Mouse (Mus musculus): ENCODE data around the gene Vnn3. TPM values are rescaled to one million over a fixed set of nuclear protein-coding genes. Genes with fewer than 3 reads are reported as not detected.
A peak's percentile ranks its signal among the peaks of the same experiment; 100 is the strongest.

Vnn3 gene
- polyA plus RNA-seq (2015; fragmentation: Nextera tagmentation; extraction: Ambion mirVana), result 0.31 and 0.57 TPM in 2 replicates

DNA sequence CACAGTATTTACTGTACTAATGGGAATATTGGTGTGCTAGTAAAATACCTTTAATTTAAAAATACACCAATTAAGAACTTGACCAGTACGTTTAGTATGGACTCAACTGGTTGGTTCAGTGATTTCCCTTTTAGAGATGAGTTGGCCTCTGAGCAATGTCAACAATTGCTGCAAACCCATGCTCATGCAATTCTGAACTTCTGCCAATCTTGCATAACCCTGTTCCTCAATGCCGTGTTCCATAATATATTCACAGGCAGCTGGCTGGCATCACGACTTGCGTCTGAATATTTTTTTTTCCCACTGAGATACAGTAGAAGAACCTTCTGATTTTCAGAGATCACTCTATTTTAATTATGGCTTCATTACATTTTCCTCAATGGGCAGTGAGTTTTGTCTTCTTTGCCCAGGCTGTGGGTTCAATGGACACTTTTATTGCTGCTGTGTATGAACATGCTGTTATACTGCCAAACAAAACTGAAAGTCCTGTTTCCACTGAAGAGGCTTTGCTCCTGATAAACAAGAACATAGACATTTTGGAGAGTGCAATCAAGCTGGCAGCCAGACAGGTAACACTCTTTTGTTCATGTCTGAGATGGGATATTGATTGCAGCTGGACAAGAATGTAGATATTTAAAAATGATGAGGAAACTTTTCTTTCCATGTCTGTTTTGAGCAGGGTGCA, at the start of gene Vnn3:
Vnn3 (plus strand) TSS at position 235 of the 685 bp plus-strand sequence.
- Histone ChIP-seq H3K4me2 (ENCODE audit: low read depth, low read length) (no peak within 1 kb of the TSS), H3K36me3 (ENCODE audit: control insufficient read depth, insufficient read depth, low read length) (no peaks in the 10 kb centered on the region), H3K4me3 (replicated peaks; ENCODE audit: low read length) (no peak within 1 kb of the TSS), H3K27ac (ENCODE audit: low read length) (no peak within 1 kb of the TSS), H3K9me3 (replicated peaks; ENCODE audit: control insufficient read depth, low read length) (no peaks in the 10 kb centered on the region), H3K4me1 (ENCODE audit: control insufficient read depth, insufficient read depth, low read length) (no peaks in the 10 kb centered on the region), H3K9ac (ENCODE audit: low read length) (no peak within 1 kb of the TSS), H3K27me3 (ENCODE audit: control insufficient read depth, insufficient read depth, low read length) (no peaks in the 10 kb centered on the region)
- no peak for ATAC-seq (ENCODE audit: insufficient read depth, low FRiP score)
- 71% methylated on average over 4 of the region's 4 CpGs for WGBS

DNA sequence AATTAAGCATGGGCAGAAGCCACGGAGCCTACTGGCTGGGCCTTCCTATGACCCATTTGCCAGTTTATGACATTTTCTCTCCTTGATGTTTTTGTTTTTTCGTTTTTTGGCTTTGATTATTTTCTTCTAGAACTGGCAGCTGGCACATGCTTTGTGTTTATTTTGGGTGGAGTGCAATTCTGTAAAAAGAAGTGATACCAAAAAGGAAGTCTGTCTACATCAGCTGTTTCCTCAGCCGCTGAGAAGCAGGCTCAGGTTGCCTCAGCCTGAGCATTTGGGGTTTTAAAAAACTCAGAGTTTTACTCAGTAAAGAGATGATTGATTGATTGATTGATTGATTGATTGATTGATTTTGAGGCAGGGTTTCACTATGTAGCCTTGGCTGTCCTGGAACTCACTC, 48.4 kb upstream of the Vnn3 start:
- H3K4me3 ChIP-seq (replicated peaks; ENCODE audit: low read length), result no peak overlapping the region
- no peaks in the 10 kb centered on the region for H3K9me3 ChIP-seq (replicated peaks; ENCODE audit: control insufficient read depth, low read length)
- H3K36me3 ChIP-seq (ENCODE audit: control insufficient read depth, insufficient read depth, low read length), result peaks cover 15% of the 10 kb centered on the region
- H3K27me3 ChIP-seq (ENCODE audit: control insufficient read depth, insufficient read depth, low read length), result no peaks in the 10 kb centered on the region
- no peak for ATAC-seq (ENCODE audit: insufficient read depth, low FRiP score)
- H3K4me2 ChIP-seq (ENCODE audit: low read depth, low read length), result no peak overlapping the region
- 63% methylated on average over 3 of the region's 3 CpGs for WGBS
- H3K27ac ChIP-seq (ENCODE audit: low read length), result no peak overlapping the region
- no peak overlapping the region for H3K9ac ChIP-seq (ENCODE audit: low read length)
- H3K4me1 ChIP-seq (ENCODE audit: control insufficient read depth, insufficient read depth, low read length), result 0 out of 2 replicates have a peak, but pooled peaks cover 4% of the 10 kb centered on the region

DNA sequence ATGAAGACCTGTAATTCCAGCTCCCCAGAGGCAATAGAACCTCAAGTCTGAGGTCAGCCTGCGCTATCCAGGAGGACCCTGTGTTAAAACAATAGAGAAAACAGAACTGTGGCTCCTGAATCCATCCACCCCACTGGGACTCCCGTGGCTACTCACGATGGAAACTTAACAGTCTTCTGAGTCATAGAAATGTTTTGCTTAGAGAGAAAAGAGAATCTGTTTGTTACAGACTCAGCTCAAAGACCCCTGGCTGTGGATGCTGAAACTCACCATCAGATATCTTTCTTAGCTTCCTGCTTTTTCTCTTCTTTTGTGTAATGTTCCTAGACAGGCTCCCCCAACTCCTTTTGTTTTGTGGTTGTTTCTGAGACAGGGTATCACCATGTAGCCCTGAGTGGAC, 46.6 kb upstream of the Vnn3 start:
- WGBS, result 79% methylated on average over 3 of the region's 3 CpGs
- Histone ChIP-seq H3K36me3 (ENCODE audit: control insufficient read depth, insufficient read depth, low read length) (peaks cover 15% of the 10 kb centered on the region), H3K9ac (ENCODE audit: low read length) (no peak overlapping the region), H3K4me2 (ENCODE audit: low read depth, low read length) (no peak overlapping the region), H3K27me3 (ENCODE audit: control insufficient read depth, insufficient read depth, low read length) (no peaks in the 10 kb centered on the region), H3K4me1 (ENCODE audit: control insufficient read depth, insufficient read depth, low read length) (no peaks in the 10 kb centered on the region), H3K27ac (ENCODE audit: low read length) (no peak overlapping the region), H3K9me3 (replicated peaks; ENCODE audit: control insufficient read depth, low read length) (no peaks in the 10 kb centered on the region), H3K4me3 (replicated peaks; ENCODE audit: low read length) (no peak overlapping the region)
- no peak for ATAC-seq (ENCODE audit: insufficient read depth, low FRiP score)

DNA sequence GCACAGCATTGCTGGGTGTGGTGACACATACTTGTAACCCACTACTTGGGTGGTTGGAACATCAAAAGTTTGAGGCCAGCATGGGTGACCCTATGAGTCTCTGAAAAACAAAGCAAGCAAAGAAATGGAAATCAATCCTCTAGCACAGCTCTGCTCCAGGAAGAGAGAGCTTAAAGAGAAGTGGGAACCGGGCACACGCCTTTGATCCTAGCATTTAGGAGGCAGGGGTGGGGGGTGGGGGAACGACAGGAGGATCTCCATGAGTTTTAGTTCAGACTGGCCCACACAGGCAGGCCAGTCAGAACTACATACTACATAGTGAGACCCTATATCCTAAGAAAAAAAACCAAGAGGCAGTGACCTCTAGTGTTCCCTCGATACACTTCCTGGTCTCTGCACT, 45.1 kb upstream of the Vnn3 start:
- Histone ChIP-seq H3K27me3 (ENCODE audit: control insufficient read depth, insufficient read depth, low read length) (no peaks in the 10 kb centered on the region), H3K4me2 (ENCODE audit: low read depth, low read length) (no peak overlapping the region), H3K9me3 (replicated peaks; ENCODE audit: control insufficient read depth, low read length) (no peaks in the 10 kb centered on the region), H3K4me1 (ENCODE audit: control insufficient read depth, insufficient read depth, low read length) (no peaks in the 10 kb centered on the region), H3K27ac (ENCODE audit: low read length) (no peak overlapping the region), H3K36me3 (ENCODE audit: control insufficient read depth, insufficient read depth, low read length) (peaks cover 15% of the 10 kb centered on the region), H3K4me3 (replicated peaks; ENCODE audit: low read length) (no peak overlapping the region), H3K9ac (ENCODE audit: low read length) (no peak overlapping the region)
- WGBS, result 49% methylated on average over 4 of the region's 4 CpGs
- no peak for ATAC-seq (ENCODE audit: insufficient read depth, low FRiP score)

DNA sequence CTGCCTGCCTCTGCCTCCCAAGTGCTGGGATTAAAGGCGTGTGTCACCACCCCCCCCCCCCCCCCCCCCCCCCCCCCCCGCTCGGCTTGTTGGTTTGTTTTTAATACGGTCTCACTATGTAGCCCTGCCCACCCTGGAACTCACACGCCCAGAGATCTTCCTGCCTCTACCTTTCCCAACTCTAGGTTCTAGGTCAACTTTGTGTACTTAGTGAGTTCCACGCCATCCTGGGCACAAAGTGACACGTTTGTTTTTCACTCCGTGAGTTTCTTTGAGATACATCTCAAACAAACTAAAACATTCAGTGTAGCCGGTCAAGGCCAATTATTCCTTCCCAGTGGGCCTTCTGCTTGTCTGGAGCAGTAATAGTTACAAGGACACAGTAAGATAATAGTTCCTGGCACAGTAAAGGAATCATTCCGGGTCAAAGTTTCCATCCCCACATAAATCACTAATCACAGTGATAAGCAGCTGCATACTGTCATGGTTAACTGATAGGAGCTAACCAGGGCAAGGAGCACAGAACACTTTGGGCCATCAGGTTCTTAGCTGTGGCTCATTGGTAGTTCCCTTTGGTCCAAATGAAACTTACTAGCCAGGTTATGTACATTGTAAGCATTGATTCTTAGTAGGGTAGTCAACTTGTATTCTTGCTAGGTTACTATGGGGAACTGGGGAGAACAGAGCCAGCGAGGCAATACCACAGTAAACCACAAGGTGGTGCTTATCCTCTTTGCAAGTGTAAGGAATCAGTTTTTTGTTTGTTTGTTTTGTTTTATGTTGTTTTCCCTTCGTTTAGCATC, 39.4 kb upstream of the Vnn3 start:
- 66% methylated on average over 10 of the region's 12 CpGs for WGBS
- ATAC-seq (ENCODE audit: insufficient read depth, low FRiP score), result peak; percentile 47; the same call in 1 of the 2 replicates
- Histone ChIP-seq H3K9me3 (replicated peaks; ENCODE audit: control insufficient read depth, low read length) (no peaks in the 10 kb centered on the region), H3K9ac (ENCODE audit: low read length) (no peak overlapping the region), H3K27me3 (ENCODE audit: control insufficient read depth, insufficient read depth, low read length) (no peaks in the 10 kb centered on the region), H3K36me3 (ENCODE audit: control insufficient read depth, insufficient read depth, low read length) (no peaks in the 10 kb centered on the region; the same call in 1 of the 2 replicates), H3K4me1 (ENCODE audit: control insufficient read depth, insufficient read depth, low read length) (no peaks in the 10 kb centered on the region), H3K4me3 (replicated peaks; ENCODE audit: low read length) (no peak overlapping the region), H3K4me2 (ENCODE audit: low read depth, low read length) (no peak overlapping the region), H3K27ac (ENCODE audit: low read length) (no peak overlapping the region)

DNA sequence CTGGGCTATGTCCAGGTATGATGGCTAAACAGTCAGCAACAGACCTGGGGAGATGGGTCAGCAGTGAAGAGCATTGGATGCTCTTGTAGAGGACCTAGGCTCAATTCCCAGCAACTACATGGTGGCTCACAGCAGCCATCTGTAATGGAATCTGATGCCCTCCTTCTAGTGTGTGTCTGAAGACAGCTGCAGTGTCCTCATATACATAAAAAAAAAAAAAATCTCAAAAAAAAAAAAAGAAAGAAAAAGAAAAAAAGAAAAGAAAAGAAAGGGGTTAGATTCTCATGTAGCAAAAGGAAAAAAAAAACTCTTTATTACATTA, 38.9 kb upstream of the Vnn3 start:
- Histone ChIP-seq H3K36me3 (ENCODE audit: control insufficient read depth, insufficient read depth, low read length) (no peaks in the 10 kb centered on the region; the same call in 1 of the 2 replicates), H3K9ac (ENCODE audit: low read length) (no peak overlapping the region), H3K4me2 (ENCODE audit: low read depth, low read length) (no peak overlapping the region), H3K27me3 (ENCODE audit: control insufficient read depth, insufficient read depth, low read length) (no peaks in the 10 kb centered on the region), H3K4me1 (ENCODE audit: control insufficient read depth, insufficient read depth, low read length) (no peaks in the 10 kb centered on the region), H3K27ac (ENCODE audit: low read length) (no peak overlapping the region), H3K4me3 (replicated peaks; ENCODE audit: low read length) (no peak overlapping the region), H3K9me3 (replicated peaks; ENCODE audit: control insufficient read depth, low read length) (no peaks in the 10 kb centered on the region)
- ATAC-seq (ENCODE audit: insufficient read depth, low FRiP score), result no peak

DNA sequence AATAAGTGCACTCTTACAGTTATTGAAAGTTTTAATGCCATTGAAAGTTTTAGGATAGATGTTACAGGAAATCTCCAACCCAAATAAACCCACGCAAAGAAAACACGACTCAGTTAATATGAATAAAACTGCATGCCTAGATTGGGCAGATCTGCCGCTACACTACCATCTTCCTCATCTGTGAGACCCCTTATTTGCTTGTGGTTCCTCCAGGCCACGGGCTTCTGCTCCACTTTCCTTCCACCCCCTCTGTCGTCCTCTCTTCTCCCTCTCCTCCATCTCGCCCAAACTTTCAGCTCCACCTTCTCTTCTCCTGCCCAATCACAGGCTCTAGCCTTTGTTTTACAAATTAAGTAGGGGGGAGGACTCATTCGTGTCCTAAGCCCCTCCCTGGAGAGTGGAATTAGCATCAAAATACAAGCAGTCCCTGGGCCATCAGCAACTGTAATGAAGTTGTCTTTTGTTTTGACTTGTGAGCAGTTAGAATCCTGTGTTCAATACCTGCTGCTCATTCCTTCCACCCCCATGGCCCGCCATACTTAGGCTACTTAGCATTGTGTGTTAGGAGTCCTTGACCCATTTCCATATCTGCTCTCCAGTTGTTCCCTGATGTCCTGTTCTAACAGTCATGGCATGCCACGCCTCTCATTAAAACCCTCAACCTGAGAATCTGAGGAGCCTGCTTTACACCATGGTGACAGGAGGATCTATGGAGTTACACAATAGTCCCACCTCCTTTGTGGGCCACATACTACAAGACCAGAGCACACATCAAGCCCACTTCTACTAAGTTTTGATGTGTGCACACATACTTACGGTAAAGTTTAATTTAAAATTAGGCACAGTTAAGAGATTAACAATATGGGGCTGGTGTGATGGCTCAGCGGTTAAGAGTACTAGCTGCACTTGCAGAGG, 38.2 kb upstream of the Vnn3 start:
- Histone ChIP-seq H3K36me3 (ENCODE audit: control insufficient read depth, insufficient read depth, low read length) (peaks cover 2% of the 10 kb centered on the region; the same call in 1 of the 2 replicates), H3K9ac (ENCODE audit: low read length) (no peak overlapping the region), H3K4me1 (ENCODE audit: control insufficient read depth, insufficient read depth, low read length) (no peaks in the 10 kb centered on the region), H3K9me3 (replicated peaks; ENCODE audit: control insufficient read depth, low read length) (no peaks in the 10 kb centered on the region), H3K4me3 (replicated peaks; ENCODE audit: low read length) (no peak overlapping the region), H3K4me2 (ENCODE audit: low read depth, low read length) (no peak overlapping the region), H3K27me3 (ENCODE audit: control insufficient read depth, insufficient read depth, low read length) (no peaks in the 10 kb centered on the region), H3K27ac (ENCODE audit: low read length) (no peak overlapping the region)
- no peak for ATAC-seq (ENCODE audit: insufficient read depth, low FRiP score)
- 71% methylated on average over 11 of the region's 11 CpGs for WGBS

DNA sequence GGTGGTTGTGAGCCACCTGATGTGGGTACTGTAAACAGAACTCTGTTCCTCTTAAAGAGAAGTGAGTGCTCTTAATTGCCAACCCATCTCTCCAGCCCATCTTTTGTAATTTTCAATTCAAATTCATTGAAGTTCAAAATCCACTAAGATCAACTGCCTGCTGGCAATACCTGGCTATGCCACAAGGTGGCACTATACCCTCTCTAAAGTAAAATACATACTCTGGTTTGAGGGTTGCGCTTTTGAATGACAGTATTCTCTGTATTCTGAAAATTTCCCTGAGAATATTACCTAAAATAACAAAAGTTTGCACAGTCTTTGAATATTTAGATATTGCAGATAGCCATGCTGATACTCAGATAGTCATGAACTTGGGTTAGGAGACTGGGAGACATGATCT, 36.1 kb upstream of the Vnn3 start:
- peaks cover 8% of the 10 kb centered on the region; the same call in 1 of the 2 replicates for H3K36me3 ChIP-seq (ENCODE audit: control insufficient read depth, insufficient read depth, low read length)
- ATAC-seq (ENCODE audit: insufficient read depth, low FRiP score), result no peak
- H3K9ac ChIP-seq (ENCODE audit: low read length), result no peak overlapping the region
- no peak overlapping the region for H3K4me2 ChIP-seq (ENCODE audit: low read depth, low read length)
- H3K9me3 ChIP-seq (replicated peaks; ENCODE audit: control insufficient read depth, low read length), result no peaks in the 10 kb centered on the region
- H3K4me1 ChIP-seq (ENCODE audit: control insufficient read depth, insufficient read depth, low read length), result no peaks in the 10 kb centered on the region
- H3K27me3 ChIP-seq (ENCODE audit: control insufficient read depth, insufficient read depth, low read length), result no peaks in the 10 kb centered on the region
- WGBS, result 53% methylated on average over 1 of the region's 1 CpGs
- H3K4me3 ChIP-seq (replicated peaks; ENCODE audit: low read length), result no peak overlapping the region
- H3K27ac ChIP-seq (ENCODE audit: low read length), result no peak overlapping the region

Data from stomach, embryonic 16.5 days (tissue).